ENCODE assay signal across 12 mouse cellular contexts in genomic region chr9:59097564-59097963, GRCm38 (mm10).
DNase-seq lines count a peak whose midpoint lies in the region; ATAC-seq and TF ChIP-seq lines count a peak whose summit lies in the region.
"Had no signal": no experiment of that assay in that cellular context is flagged by ENCODE, and none has a peak within 500 bp of the region (broad histone marks: within the 10 kb centered on the region; RNA-seq: fewer than 3 reads in every experiment).

No protein-coding gene starts in this region.

- H3K4me1 ChIP-seq in lung, embryonic 14.5 days (ENCODE audit: insufficient read depth): 0 out of 2 replicates have a peak, but pooled peaks cover 3% of the 10 kb centered on the region
- peaks cover 31% of the 10 kb centered on the region for H3K4me1 ChIP-seq in forebrain, embryonic 15.5 days
- H3K4me1 ChIP-seq: liver, embryonic 13.5 days had no signal

- WGBS in lung, embryonic 14.5 days: 44% methylated on average over 4 of the region's 4 CpGs
- 26% methylated on average over 4 of the region's 4 CpGs for WGBS in forebrain, embryonic 15.5 days

- no peaks in the 10 kb centered on the region for H3K27me3 ChIP-seq in lung, embryonic 14.5 days (ENCODE audit: insufficient read depth, low read length)
- no peaks in the 10 kb centered on the region for H3K27me3 ChIP-seq in forebrain, embryonic 15.5 days
- H3K27me3 ChIP-seq: heart, embryonic 15.5 days; liver, embryonic 13.5 days had no signal

- no peak overlapping the region for H3K9ac ChIP-seq in lung, embryonic 14.5 days
- H3K9ac ChIP-seq in forebrain, embryonic 15.5 days (replicated peaks): no peak overlapping the region
- H3K9ac ChIP-seq: heart, embryonic 15.5 days; liver, embryonic 13.5 days had no signal

- no peak for TF ChIP-seq CTCF in lung, embryonic 14.5 days (IDR thresholded peaks at IDR 0.05; ENCODE audit: low read depth)

- no peak for ATAC-seq in lung, embryonic 14.5 days (ENCODE audit: insufficient read depth)
- ATAC-seq in forebrain, embryonic 15.5 days (replicated peaks): 0 out of 2 replicates have a peak, but pooled peaks have one; percentile 55
- ATAC-seq in megakaryocyte-erythroid progenitor cell, adult 5-6 weeks (replicated peaks; ENCODE audit: low FRiP score, low TSS enrichment, poor library complexity, severe bottlenecking): no peak
- ATAC-seq: activated CD4-positive, CD25-positive, alpha-beta regulatory T cell, adult 4 months had no signal

- H3K27ac ChIP-seq in lung, embryonic 14.5 days (ENCODE audit: low read depth): peak overlapping the region; percentile 22; the same call in 1 of the 2 replicates
- H3K27ac ChIP-seq in forebrain, embryonic 15.5 days (replicated peaks): peak overlapping the region; percentile 39; the same call in 1 of the 2 replicates
- H3K27ac ChIP-seq: heart, embryonic 15.5 days; liver, embryonic 13.5 days had no signal

- H3K36me3 ChIP-seq in lung, embryonic 14.5 days (ENCODE audit: insufficient read depth): no peaks in the 10 kb centered on the region
- H3K36me3 ChIP-seq in forebrain, embryonic 15.5 days: no peaks in the 10 kb centered on the region
- H3K36me3 ChIP-seq: G1E; heart, embryonic 15.5 days; liver, embryonic 13.5 days had no signal

- no peak overlapping the region for H3K4me2 ChIP-seq in lung, embryonic 14.5 days
- no peak overlapping the region for H3K4me2 ChIP-seq in forebrain, embryonic 15.5 days (replicated peaks)
- H3K4me2 ChIP-seq: heart, embryonic 15.5 days; liver, embryonic 13.5 days had no signal

- DNase-seq in embryo, embryonic 10 days (ENCODE audit: low spot score): peak; percentile 19
- DNase-seq in embryo, embryonic 11 days: no peak
- peak; percentile 53 for DNase-seq in lung, embryonic 14.5 days
- no peak for DNase-seq in lung, adult 18-20 months
- peak; percentile 48 for DNase-seq in lung, postnatal 10 days
- DNase-seq in frontal cortex, postnatal 36 days (ENCODE audit: low spot score in 2 of 2): no peak
- DNase-seq: liver, embryonic 13.5 days had no signal

- H3K9me3 ChIP-seq in lung, embryonic 14.5 days (ENCODE audit: low read depth, low read length): no peaks in the 10 kb centered on the region
- no peaks in the 10 kb centered on the region for H3K9me3 ChIP-seq in forebrain, embryonic 15.5 days
- H3K9me3 ChIP-seq: G1E; heart, embryonic 15.5 days; liver, embryonic 13.5 days had no signal

- H3K4me3 ChIP-seq in lung, embryonic 14.5 days (ENCODE audit: low read depth, low read length): no peak overlapping the region
- H3K4me3 ChIP-seq in forebrain, embryonic 15.5 days: no peak overlapping the region
- H3K4me3 ChIP-seq: heart, embryonic 15.5 days; liver, embryonic 13.5 days had no signal

Comparison
In these comparisons a context has a peak if more than half of its experiments do, and no peak if none do; other contexts are left out.
1. DNase-seq: peak in embryo, embryonic 10 days (single experiment), lung, embryonic 14.5 days (single experiment) and lung, postnatal 10 days (single experiment); none in embryo, embryonic 11 days (single experiment), lung, adult 18-20 months (0 of 2) and frontal cortex, postnatal 36 days (0 of 2).